Mouse (Mus musculus) stomach, embryonic 14.5 days (tissue): ENCODE measurements around the gene Prss29. TPM values are rescaled to one million over a fixed set of nuclear protein-coding genes. Genes with fewer than 3 reads are reported as not detected.

Experiments used
- ATAC-seq: fragments of 200-750 bp; cut with Nextera tagmentation; 2 replicates; pipeline ENCODE4 v1.8.0; 2017; ENCODE audit warnings: low read depth, moderate TSS enrichment; ENCODE audit not compliant: insufficient number of reproducible peaks, insufficient read depth, low FRiP score
- H3K27ac ChIP-seq: fragments of 300-500 bp; sonication (generic); 2 replicates; pipeline ENCODE4 v1.5.1; 2014; ENCODE audit warnings: mild to moderate bottlenecking, low read length, moderate library complexity, mixed read lengths
- H3K27me3 ChIP-seq: fragments of 300-500 bp; sonication (generic); 2 replicates; pipeline ENCODE4 v1.6.1; 2014; ENCODE audit warnings: low read length, control low read depth, mixed read lengths; ENCODE audit not compliant: control insufficient read depth, insufficient read depth
- H3K36me3 ChIP-seq: fragments of 300-500 bp; sonication (generic); 2 replicates; pipeline ENCODE4 v1.6.1; 2014; ENCODE audit warnings: mild to moderate bottlenecking, control low read depth, low read length, moderate library complexity, mixed read lengths; ENCODE audit not compliant: control insufficient read depth, insufficient read depth
- H3K4me1 ChIP-seq: fragments of 300-500 bp; sonication (generic); 2 replicates; pipeline ENCODE4 v1.6.1; 2014; ENCODE audit warnings: low read length, control low read depth, mixed read lengths; ENCODE audit not compliant: control insufficient read depth, insufficient read depth
- H3K4me2 ChIP-seq: fragments of 300-500 bp; sonication (generic); replicated peaks from 2 replicates; pipeline ENCODE4 v1.6.1; 2014; ENCODE audit warnings: low read depth, low read length, control low read depth
- H3K4me3 ChIP-seq: fragments of 300-500 bp; sonication (generic); 2 replicates; pipeline ENCODE4 v1.5.1; 2014; ENCODE audit warnings: low read depth, low read length, control low read depth
- H3K9ac ChIP-seq: fragments of 300-500 bp; sonication (generic); replicated peaks from 2 replicates; pipeline ENCODE4 v1.6.1; 2014; ENCODE audit warnings: low read depth, mild to moderate bottlenecking, control low read depth, low read length, moderate library complexity, mixed read lengths
- H3K9me3 ChIP-seq: fragments of 300-500 bp; sonication (generic); 2 replicates; pipeline ENCODE4 v1.6.1; 2016; ENCODE audit warnings: low read depth, low read length, control low read depth; ENCODE audit not compliant: control insufficient read depth
- WGBS: fragments of 180-500 bp; shearing (Covaris S2); extraction: QIAGEN DNeasy Blood & Tissue Kit; methylation state at CpG from one replicate; pipeline ENCODE4 v1.1.7; 2014; 5-methylcytosine and 5-hydroxymethylcytosine counted together
- polyA plus RNA-seq: library from polyadenylated mRNA; unstranded; fragments of >200 nt; fragmentation: Nextera tagmentation; extraction: Ambion mirVana; gene quantifications from 2 replicates; pipeline ENCODE4 v1.2.1, GENCODE M21; 2014

Prss29 gene
- polyA plus RNA-seq, 1 experiment from 2014 or later = not detected

DNA sequence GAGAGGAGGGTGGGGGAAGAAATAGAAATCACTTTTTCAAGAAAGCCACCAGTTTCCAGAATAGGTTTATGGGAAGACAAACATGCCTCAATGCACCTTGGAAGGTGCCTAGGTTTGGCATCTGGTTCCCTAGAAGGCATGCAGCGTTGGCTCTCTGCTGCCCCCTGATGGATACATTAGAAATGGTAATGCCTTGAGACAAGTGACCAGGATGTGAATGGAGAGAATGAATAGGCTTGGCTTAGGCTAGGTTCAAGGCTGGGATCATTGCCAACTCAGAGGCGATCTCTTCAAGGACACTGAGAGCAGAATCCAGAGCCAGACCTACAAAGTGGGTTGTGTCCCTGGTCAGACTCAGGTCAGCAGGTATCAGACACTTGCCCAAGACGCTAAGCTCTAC, 33.4 kb upstream of the Prss29 start:
- ATAC-seq = no peak
- no peaks in the 10 kb centered on the region for H3K27me3 ChIP-seq
- 17% methylated on average over 3 of the region's 3 CpGs for WGBS
- no peak overlapping the region for H3K4me2 ChIP-seq
- H3K4me3 ChIP-seq = no peak overlapping the region
- no peaks in the 10 kb centered on the region for H3K4me1 ChIP-seq
- no peaks in the 10 kb centered on the region for H3K36me3 ChIP-seq
- H3K9ac ChIP-seq = no peak overlapping the region
- H3K27ac ChIP-seq = no peak overlapping the region
- no peaks in the 10 kb centered on the region for H3K9me3 ChIP-seq

DNA sequence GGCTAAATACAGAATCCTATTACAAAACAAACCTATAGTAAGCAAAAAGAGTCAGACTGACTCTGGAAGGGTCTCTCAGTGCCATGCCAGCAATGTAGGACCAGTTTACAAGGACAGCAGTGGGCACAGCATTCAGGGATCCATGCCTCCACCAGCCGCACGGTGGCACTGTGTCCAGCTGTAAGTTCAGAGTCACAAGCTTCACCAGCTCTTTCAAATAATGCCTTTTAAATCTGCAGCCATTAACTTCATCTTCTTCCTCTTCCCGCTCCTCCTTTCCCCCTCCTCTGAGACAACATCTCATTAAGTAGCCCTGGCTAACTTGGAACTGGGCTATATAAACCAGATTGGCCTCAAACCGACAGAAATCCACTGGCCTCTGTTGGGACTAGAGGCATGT, 29.6 kb upstream of the Prss29 start:
- WGBS = 16% methylated on average over 4 of the region's 4 CpGs

DNA sequence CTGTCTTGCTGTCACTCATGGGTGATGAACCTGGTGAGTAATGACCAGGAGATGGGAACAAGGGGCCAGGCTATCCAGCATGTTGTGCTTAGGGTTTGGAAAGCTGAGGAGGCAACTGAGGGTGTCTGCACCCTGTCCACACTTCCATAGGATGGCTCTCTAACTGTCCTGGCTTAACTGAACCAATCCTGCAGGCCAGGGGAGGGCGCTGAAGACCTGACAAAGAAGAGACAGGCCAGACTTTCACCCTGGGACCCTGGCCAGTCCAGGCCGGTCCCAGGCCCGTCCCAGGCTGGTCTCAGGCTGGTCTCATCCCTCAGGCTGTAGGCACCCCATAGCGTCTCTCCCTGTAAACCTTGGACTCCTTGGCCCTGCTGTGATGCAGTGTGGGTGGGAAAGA, 28.0 kb upstream of the Prss29 start:
- no peak overlapping the region for H3K27ac ChIP-seq
- 33% methylated on average over 4 of the region's 4 CpGs for WGBS
- no peaks in the 10 kb centered on the region for H3K27me3 ChIP-seq
- H3K9me3 ChIP-seq = no peaks in the 10 kb centered on the region
- ATAC-seq = no peak
- no peaks in the 10 kb centered on the region for H3K4me1 ChIP-seq
- no peak overlapping the region for H3K9ac ChIP-seq
- H3K36me3 ChIP-seq = no peaks in the 10 kb centered on the region
- H3K4me2 ChIP-seq = no peak overlapping the region
- H3K4me3 ChIP-seq = no peak overlapping the region

More for the DNA sequence above, 29.6 kb upstream of the Prss29 start:
- no peak for ATAC-seq
- Histone ChIP-seq H3K27me3 (no peaks in the 10 kb centered on the region), H3K4me3 (no peak overlapping the region), H3K9me3 (no peaks in the 10 kb centered on the region), H3K4me2 (no peak overlapping the region), H3K4me1 (no peaks in the 10 kb centered on the region), H3K9ac (no peak overlapping the region), H3K27ac (no peak overlapping the region), H3K36me3 (no peaks in the 10 kb centered on the region)

DNA sequence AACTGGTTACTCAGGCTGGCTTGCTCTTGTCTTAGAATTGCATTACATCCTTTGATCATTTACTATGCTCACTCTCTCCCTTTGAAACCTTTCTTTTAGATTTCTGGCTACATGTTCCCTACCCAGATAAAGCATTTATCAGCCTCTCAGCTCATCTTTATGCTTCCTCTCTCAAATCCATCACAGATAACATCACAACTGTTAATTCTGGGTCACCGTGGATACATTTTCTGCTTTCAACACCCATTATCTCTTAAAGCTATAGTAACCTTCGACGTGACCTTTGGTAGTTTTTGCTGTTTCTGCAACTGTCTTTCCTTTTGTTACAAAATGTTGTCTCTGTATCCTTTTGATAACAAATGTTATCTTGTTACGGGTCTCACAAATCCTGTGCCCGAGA, 25.0 kb upstream of the Prss29 start:
- Histone ChIP-seq H3K36me3 (no peaks in the 10 kb centered on the region), H3K27me3 (no peaks in the 10 kb centered on the region), H3K4me1 (no peaks in the 10 kb centered on the region), H3K4me3 (no peak overlapping the region), H3K4me2 (no peak overlapping the region), H3K9me3 (no peaks in the 10 kb centered on the region), H3K27ac (no peak overlapping the region), H3K9ac (no peak overlapping the region)
- WGBS = 62% methylated on average over 5 of the region's 5 CpGs
- ATAC-seq = no peak

DNA sequence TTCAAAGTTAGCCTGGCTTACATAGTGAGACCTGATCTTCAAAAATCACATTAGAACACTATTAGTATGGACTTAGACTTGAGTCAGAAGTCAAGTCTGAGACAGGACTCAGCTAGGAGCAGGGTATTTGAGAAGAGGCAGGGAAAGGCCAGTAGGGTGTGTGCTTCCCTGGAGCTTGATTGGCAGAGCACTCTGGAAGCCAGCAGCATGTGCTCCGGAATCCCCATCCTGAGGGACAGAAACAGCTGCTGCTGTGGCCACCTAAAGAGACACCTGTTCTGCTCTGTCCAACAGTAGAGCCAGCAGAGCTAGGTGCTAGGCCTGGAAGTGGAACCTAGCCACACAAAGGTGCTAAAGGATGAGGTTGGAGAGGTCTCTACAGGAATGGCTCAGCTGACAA, 24.3 kb upstream of the Prss29 start:
- Histone ChIP-seq H3K36me3 (no peaks in the 10 kb centered on the region), H3K4me1 (no peaks in the 10 kb centered on the region), H3K27ac (no peak overlapping the region), H3K4me3 (no peak overlapping the region), H3K4me2 (no peak overlapping the region), H3K9ac (no peak overlapping the region), H3K27me3 (no peaks in the 10 kb centered on the region), H3K9me3 (no peaks in the 10 kb centered on the region)
- WGBS = 60% methylated on average over 1 of the region's 1 CpGs
- no peak for ATAC-seq

DNA sequence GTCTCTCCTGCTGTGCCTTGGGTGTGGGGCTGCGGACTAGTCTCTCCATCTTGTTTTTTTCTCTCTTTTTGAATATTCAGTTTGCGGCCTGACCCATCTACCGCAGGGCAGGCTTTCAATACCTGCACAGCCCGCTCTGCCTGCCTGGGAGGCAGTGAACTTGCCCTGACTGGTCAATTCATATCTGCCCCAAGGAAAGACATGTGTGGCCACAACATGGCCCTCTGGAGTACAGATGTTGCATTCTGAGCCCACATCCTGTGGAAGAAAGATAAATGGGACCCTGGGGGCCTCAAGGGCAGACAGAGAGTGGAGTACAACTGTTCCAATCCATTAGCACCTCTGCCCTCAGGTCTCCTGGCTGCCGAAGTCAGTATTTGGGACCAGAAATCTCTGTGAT, 20.4 kb upstream of the Prss29 start, which contains the start of gene Prss34:
TSS of gene Prss34 (plus strand) at position 301 of the 400 bp plus-strand sequence.
- Histone ChIP-seq H3K4me3 (no peak within 1 kb of the TSS), H3K27ac (no peak within 1 kb of the TSS), H3K9ac (no peak within 1 kb of the TSS), H3K4me1 (no peaks in the 10 kb centered on the region), H3K4me2 (no peak within 1 kb of the TSS), H3K9me3 (no peaks in the 10 kb centered on the region), H3K36me3 (no peaks in the 10 kb centered on the region), H3K27me3 (no peaks in the 10 kb centered on the region)
- WGBS = 70% methylated on average over 5 of the region's 5 CpGs
- no peak for ATAC-seq

DNA sequence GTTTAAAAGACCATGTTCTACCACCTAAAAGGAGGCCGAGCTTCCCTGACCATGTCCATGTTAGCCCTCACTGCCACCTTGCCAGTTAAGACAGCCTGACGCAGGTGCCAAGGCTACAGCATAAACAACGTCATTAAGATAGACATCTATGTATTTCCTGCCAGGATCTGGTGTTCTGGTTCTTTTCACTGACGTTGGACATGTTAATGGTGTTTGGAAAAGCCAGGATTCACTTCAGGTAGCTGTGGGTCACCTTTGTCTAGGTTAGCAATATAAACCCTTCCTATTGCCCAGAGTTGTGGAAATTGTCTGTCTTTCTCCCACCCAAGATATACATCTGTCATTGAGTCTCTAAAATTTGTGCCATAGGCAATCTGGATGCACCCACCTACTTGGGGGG, 10.1 kb upstream of the Prss29 start, which contains the start of gene Prss28:
TSS of gene Prss28 (plus strand) at position 301 of the 400 bp plus-strand sequence.
- Histone ChIP-seq H3K27ac (no peak within 1 kb of the TSS), H3K36me3 (no peaks in the 10 kb centered on the region), H3K9me3 (no peaks in the 10 kb centered on the region), H3K4me1 (no peaks in the 10 kb centered on the region), H3K27me3 (no peaks in the 10 kb centered on the region), H3K9ac (no peak within 1 kb of the TSS), H3K4me3 (no peak within 1 kb of the TSS), H3K4me2 (no peak within 1 kb of the TSS)
- ATAC-seq = no peak
- WGBS = 51% methylated on average over 4 of the region's 4 CpGs

DNA sequence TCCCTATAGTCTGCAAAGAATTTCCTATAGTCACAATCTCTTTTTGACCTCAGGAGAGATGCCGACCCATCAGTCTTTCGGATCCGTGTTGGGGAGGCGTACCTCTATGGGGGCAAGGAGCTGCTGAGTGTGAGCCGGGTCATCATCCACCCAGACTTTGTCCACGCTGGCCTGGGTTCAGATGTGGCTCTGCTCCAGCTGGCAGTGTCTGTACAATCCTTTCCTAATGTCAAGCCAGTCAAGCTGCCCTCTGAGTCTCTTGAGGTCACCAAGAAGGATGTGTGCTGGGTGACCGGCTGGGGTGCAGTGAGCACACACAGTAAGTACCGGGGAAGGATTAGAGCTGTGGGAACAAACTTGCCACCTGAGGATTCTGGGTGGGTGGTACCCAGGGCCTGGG, 2.4 kb downstream of the Prss29 start:
- Histone ChIP-seq H3K36me3 (no peaks in the 10 kb centered on the region), H3K4me3 (no peak overlapping the region), H3K4me1 (no peaks in the 10 kb centered on the region), H3K4me2 (no peak overlapping the region), H3K27me3 (no peaks in the 10 kb centered on the region), H3K9ac (no peak overlapping the region), H3K27ac (no peak overlapping the region), H3K9me3 (no peaks in the 10 kb centered on the region)
- no peak for ATAC-seq
- 88% methylated on average over 8 of the region's 8 CpGs for WGBS

DNA sequence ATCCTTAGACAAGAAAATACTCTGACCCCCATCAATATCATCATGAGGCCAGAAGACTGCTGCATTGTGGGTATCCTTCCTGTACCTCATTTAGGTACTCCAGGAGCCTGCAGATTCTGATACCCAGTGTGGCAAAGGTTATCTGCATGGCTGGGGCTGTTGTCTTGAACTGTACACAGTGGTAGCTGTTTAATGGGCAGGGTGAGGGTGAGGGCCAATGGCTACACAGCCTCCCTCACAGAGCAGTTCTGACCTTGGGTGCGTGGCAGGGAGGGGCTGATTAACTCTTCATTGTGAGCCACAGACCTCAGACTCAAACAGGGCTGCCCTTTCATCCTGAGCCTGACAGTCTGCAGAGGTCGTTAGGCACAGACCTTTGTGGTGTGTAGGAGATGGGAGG, 4.5 kb downstream of the Prss29 start:
- Histone ChIP-seq H3K36me3 (no peaks in the 10 kb centered on the region), H3K9ac (no peak overlapping the region), H3K9me3 (no peaks in the 10 kb centered on the region), H3K27me3 (no peaks in the 10 kb centered on the region), H3K4me3 (no peak overlapping the region), H3K27ac (no peak overlapping the region), H3K4me1 (no peaks in the 10 kb centered on the region), H3K4me2 (no peak overlapping the region)
- WGBS = 9% methylated on average over 2 of the region's 2 CpGs
- ATAC-seq = no peak
